ENCODE assay signal across 12 mouse cellular contexts in the genomic region with DNA sequence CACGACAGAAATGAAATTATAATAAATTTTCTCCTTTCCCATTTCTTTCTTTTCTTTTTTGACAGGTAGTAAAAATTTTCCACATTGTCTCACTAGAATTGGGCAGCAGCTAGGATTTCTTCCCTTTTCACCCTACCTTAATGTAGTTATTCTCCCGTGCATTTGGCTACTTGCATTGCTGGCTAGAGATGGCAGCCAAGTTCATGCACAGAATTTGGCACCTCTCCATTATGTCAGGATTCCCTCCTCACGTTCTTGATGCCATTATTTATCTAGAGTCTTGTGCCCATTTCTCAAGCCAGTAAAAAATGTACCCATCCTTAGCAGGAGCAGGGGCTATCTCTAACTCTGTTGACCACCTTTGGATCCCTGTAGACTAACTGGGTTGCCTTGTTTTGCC.
"Had no signal": no experiment of that assay in that cellular context is flagged by ENCODE, and none has a peak within 500 bp of the region (broad histone marks: within the 10 kb centered on the region; RNA-seq: fewer than 3 reads in every experiment).

No protein-coding gene starts in this region.

- DNase-seq: lung, adult 2 months; lung, postnatal 10 days; lung, postnatal 4 days; midbrain, embryonic 14.5 days; retina, postnatal 1 day; right cerebral cortex, adult 18-20 months; right cerebral cortex, postnatal 25 days; right cerebral cortex, postnatal 4 days; spleen, adult 18-20 months; thymus, adult 18-20 months; thymus, postnatal 14 days; thymus, postnatal 36 days had no signal
